Mouse (Mus musculus) ES-Bruce4 (cell line): Measurements from ENCODE around the gene Trnau1ap.
"Not testable (repeated sequence)": the region's sequence is repeated elsewhere in the genome, so short reads cannot be mapped to it uniquely, and the experiment has no call there.

Experiments used
- CTCF ChIP-seq: IDR thresholded peaks from one replicate; pipeline ENCODE4 v1.8.1; 2011; ENCODE audit warnings: low read depth, low read length
- EP300 ChIP-seq: IDR thresholded peaks from 2 replicates; pipeline ENCODE4 v1.6.1; 2011; ENCODE audit warnings: low read depth, low read length; ENCODE audit not compliant: insufficient read depth
- POLR2A ChIP-seq: IDR thresholded peaks from one replicate; pipeline ENCODE4 v1.8.1; 2011; ENCODE audit warnings: low read length; ENCODE audit not compliant: insufficient read depth

GRCm38 (mm10) chr4:132303484-132303883 is 25.9 kb downstream of the Trnau1ap start:
- not testable (repeated sequence) for TF ChIP-seq POLR2A, CTCF, EP300
